15 mouse cellular contexts compared by ENCODE assay signal in the genomic region with DNA sequence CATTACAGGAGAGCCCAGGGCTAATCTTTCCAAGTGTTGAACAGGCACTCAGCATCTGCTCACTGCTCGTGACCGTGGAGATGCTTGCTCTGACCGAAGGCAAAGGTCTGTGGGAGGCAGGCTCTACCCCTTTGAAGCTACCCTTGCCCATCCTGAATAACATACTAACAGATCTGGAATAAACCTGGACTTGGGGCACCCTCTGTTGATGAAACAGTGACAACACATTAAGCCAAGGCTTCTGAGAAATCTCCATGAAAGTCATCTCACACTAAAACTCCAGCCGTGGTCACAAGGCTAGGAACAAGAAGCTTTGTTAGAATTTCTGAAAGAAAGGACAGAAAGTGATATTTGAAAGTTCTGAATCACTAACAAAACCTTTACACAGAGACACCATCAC.
DNase-seq lines count a peak whose midpoint lies in the region; ATAC-seq lines count a peak whose summit lies in the region.
"Had no signal": no experiment of that assay in that cellular context is flagged by ENCODE, and none has a peak within 500 bp of the region (broad histone marks: within the 10 kb centered on the region; RNA-seq: fewer than 3 reads in every experiment).

No protein-coding gene starts in this region.

- DNase-seq in cerebellum, adult 9-11 months, result peak; percentile 3
- no peak for DNase-seq in cerebellum, adult 8-10 months
- no peak for DNase-seq in hindbrain, embryonic 11.5 days (ENCODE audit: low spot score)
- DNase-seq in brain, adult 2 months (ENCODE audit: low read depth, low spot score), result peak; percentile 63
- peak; percentile 38 for DNase-seq in layer of hippocampus, adult 9-10 months (ENCODE audit: low spot score)
- no peak for DNase-seq in lung, postnatal 4 days
- DNase-seq in thymus, adult 18-20 months, result no peak
- DNase-seq: gastrocnemius, postnatal 10 days; lung, adult 18-20 months had no signal

- no peak overlapping the region for H3K9ac ChIP-seq in hindbrain, embryonic 16.5 days (ENCODE audit: low read depth, low read length)
- no peak overlapping the region for H3K9ac ChIP-seq in hindbrain, embryonic 11.5 days (ENCODE audit: low read depth, low read length)
- H3K9ac ChIP-seq: intestine, embryonic 15.5 days; limb, embryonic 15.5 days; midbrain, embryonic 13.5 days had no signal

- H3K4me3 ChIP-seq in hindbrain, embryonic 16.5 days (ENCODE audit: low read length), result no peak overlapping the region
- H3K4me3 ChIP-seq in hindbrain, embryonic 11.5 days (ENCODE audit: low read depth, low read length), result no peak overlapping the region
- H3K4me3 ChIP-seq: intestine, embryonic 15.5 days; limb, embryonic 15.5 days; midbrain, embryonic 13.5 days had no signal

- H3K4me2 ChIP-seq in hindbrain, embryonic 16.5 days (ENCODE audit: low read length), result no peak overlapping the region
- no peak overlapping the region for H3K4me2 ChIP-seq in hindbrain, embryonic 11.5 days (replicated peaks; ENCODE audit: low read depth, low read length)
- H3K4me2 ChIP-seq: heart, embryonic 11.5 days; intestine, embryonic 15.5 days; limb, embryonic 15.5 days; midbrain, embryonic 13.5 days had no signal

- H3K4me1 ChIP-seq in hindbrain, embryonic 16.5 days (ENCODE audit: control insufficient read depth, insufficient read depth, low read depth, low read length), result no peaks in the 10 kb centered on the region
- no peaks in the 10 kb centered on the region for H3K4me1 ChIP-seq in hindbrain, embryonic 11.5 days (replicated peaks; ENCODE audit: control insufficient read depth, insufficient read depth, low read length)
- H3K4me1 ChIP-seq: intestine, embryonic 15.5 days; limb, embryonic 15.5 days; midbrain, embryonic 13.5 days had no signal

- no peaks in the 10 kb centered on the region for H3K9me3 ChIP-seq in hindbrain, embryonic 16.5 days (ENCODE audit: control insufficient read depth, low read length)
- no peaks in the 10 kb centered on the region for H3K9me3 ChIP-seq in hindbrain, embryonic 11.5 days (ENCODE audit: control insufficient read depth, low read length)
- H3K9me3 ChIP-seq: intestine, embryonic 15.5 days; limb, embryonic 15.5 days; midbrain, embryonic 13.5 days had no signal

- 75% methylated on average over 4 of the region's 4 CpGs for WGBS in hindbrain, embryonic 16.5 days
- WGBS in hindbrain, embryonic 11.5 days, result 81% methylated on average over 4 of the region's 4 CpGs

- no peaks in the 10 kb centered on the region for H3K27me3 ChIP-seq in hindbrain, embryonic 16.5 days (replicated peaks; ENCODE audit: control insufficient read depth, insufficient read depth, low read length)
- no peaks in the 10 kb centered on the region for H3K27me3 ChIP-seq in hindbrain, embryonic 11.5 days (ENCODE audit: control insufficient read depth, insufficient read depth, low read length)
- H3K27me3 ChIP-seq: intestine, embryonic 15.5 days; limb, embryonic 15.5 days; midbrain, embryonic 13.5 days had no signal

- ATAC-seq in hindbrain, embryonic 16.5 days, result 0 out of 2 replicates have a peak, but pooled peaks have one; percentile 37
- no peak for ATAC-seq in hindbrain, embryonic 11.5 days (ENCODE audit: low FRiP score)
- ATAC-seq: intestine, embryonic 15.5 days; midbrain, embryonic 13.5 days had no signal

- H3K27ac ChIP-seq in hindbrain, embryonic 16.5 days (ENCODE audit: low read depth, low read length), result no peak overlapping the region
- H3K27ac ChIP-seq in hindbrain, embryonic 11.5 days (ENCODE audit: low read depth, low read length), result no peak overlapping the region
- H3K27ac ChIP-seq: intestine, embryonic 15.5 days; limb, embryonic 15.5 days; macrophage; midbrain, embryonic 13.5 days had no signal

- H3K36me3 ChIP-seq in hindbrain, embryonic 16.5 days (ENCODE audit: control insufficient read depth, insufficient read depth, low read length), result no peaks in the 10 kb centered on the region
- H3K36me3 ChIP-seq in hindbrain, embryonic 11.5 days (ENCODE audit: control insufficient read depth, insufficient read depth, low read length), result no peaks in the 10 kb centered on the region
- H3K36me3 ChIP-seq: intestine, embryonic 15.5 days; limb, embryonic 15.5 days; midbrain, embryonic 13.5 days had no signal

Comparison
In these comparisons a context has a peak if more than half of its experiments do, and no peak if none do; other contexts are left out.
1. DNase-seq: peak in cerebellum, adult 9-11 months (single experiment), brain, adult 2 months (single experiment) and layer of hippocampus, adult 9-10 months (single experiment); none in cerebellum, adult 8-10 months (single experiment), hindbrain, embryonic 11.5 days (single experiment), lung, postnatal 4 days (0 of 2) and thymus, adult 18-20 months (0 of 2).